Mouse (Mus musculus) yolk sac, embryonic 10.5 days (tissue): ENCODE results near the gene Sulf2.

Experiments used
- DNase-seq: peaks from one replicate; pipeline ENCODE4 v3.0.0-alpha.2; 2017; ENCODE audit warnings: low spot score

The Sulf2 gene

DNA sequence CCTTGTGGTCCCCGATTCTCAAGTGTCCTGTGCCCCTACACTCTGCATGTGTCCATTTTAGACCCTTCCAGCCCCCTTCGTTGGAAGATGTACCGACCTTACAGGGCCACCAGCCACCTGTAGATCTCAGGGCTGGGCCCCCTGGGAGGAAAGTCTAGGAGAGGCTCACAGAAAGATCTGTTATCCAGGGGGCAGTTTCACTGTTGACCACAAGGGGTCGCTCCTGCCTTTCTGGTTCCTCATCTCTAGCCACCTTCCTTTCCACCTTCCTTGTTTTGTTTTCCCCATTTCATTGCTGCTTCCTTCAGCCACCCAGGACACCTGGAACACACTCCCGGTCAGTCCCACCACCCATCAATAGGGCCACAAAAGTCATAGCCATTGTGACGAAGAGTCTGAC lies 70.5 kb downstream of the Sulf2 start:
- DNase-seq, result peak; percentile 47

DNA sequence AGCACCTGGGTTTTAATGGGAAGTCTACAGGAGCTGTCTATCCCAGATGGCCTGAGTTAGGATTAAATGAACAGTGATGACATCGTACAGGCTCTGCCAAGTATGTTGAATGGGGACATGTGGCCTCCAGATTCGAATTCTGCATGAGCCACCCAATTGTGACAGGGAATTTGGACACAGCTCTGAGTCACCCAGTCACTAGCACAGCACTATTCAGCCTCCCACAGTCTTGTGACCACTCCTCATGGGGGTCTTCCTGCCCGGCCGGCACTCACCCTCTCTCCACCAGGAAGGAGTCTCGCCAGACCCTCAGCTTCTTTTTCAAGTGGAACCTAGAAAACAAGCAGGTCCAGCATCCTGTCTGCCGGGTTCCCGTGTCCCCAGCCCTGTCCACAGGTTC lies 71.4 kb downstream of the Sulf2 start:
- no peak for DNase-seq

DNA sequence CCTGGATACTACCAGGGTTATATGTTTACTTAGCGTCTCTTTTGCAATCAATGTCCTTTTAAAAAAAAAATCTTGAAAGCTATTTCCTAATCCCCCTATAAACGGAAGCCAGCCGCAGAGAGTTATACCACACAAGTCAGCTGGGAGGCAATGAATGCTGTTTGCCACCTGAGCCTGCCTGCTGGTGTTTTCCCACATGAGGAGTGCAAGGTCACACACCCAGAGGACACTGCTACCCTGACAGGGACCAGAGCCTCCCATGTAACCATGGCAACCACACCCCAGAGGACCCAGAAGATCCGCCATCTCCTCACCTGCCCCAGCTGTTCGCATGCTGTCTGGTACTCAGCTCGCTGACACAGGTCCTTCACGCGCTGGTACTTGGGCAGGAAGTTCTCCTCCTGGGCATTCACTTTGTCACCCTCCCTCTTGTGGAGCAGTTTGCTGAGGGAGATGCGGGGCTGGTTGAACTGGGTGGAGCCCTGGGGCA lies 71.9 kb downstream of the Sulf2 start:
- no peak for DNase-seq

DNA sequence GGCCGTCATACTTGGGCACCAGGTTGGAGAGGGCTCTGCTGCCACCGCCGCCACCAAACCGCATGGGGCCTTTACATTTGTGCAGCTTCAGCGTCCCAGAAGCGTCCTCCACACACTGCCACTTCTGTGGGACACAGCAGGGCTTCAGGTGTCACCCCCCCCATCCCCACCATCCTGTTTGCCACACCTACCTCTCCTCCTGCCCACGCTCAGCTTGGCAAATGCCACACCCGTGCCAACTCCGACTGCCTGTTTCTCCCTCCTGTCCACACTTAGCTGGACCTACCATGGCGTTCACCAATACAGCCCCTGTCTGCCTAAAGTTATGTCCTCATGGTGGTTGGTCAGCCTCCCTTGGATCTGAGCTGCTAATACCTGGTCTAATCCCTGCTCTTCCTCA lies 72.8 kb downstream of the Sulf2 start:
- DNase-seq, result no peak

DNA sequence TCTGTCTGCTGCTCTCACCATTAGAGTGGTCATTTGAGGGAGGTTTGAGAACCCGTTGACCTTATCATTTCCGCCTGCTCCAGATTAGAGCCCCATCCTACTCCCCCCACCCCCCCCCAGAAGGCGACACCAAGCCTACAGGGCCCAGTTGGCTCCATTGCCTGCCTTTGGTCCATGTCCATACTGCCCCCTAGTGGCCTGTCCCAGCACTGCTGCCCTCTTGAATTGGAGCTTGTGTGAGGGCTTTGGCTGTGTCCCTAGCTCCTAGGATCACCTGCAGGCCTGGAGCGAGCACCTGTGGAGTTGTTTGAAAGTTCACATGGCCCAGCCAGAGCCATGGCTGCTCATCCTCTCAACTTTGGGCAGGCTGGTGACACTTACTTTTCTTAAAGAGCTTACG lies 73.3 kb downstream of the Sulf2 start:
- peak; percentile 64 for DNase-seq

DNA sequence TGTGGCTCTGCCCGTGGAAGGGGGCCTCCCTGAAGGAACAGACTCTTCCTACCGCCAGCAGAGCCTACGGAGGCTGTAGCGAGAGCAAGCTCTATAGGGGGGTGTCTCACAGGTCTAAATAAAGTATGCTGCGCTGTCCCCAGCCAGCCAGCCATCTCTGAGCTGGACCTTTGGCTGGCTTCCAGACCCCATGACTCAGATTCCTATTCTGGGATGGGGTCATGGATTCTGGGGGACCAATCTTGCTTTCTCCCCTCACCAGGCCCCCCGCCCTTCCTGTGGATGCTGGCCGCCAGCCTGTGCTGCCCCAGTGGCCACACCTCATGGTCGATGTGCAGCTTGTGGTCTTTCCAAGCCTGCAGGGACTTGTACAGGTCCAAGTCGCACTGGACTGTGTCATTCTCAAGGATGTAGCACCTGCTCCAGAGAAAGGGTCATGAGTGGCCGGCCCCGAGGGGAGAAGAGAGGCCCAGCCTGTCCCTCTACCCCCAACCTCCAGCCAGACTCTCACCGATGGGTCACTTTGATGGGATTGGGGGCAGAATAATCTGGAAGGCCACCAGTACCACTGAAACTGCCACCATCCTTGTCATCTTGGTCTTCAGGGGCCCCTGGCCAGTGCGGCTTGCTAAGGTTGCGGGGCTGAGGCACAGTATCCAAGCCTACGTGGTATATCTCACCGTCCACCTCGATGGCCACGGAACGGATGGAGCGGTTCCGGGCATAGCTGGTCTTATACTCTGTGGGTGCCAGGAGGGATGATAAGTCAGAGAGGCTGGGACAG lies 74.3 kb downstream of the Sulf2 start:
- DNase-seq, result no peak

DNA sequence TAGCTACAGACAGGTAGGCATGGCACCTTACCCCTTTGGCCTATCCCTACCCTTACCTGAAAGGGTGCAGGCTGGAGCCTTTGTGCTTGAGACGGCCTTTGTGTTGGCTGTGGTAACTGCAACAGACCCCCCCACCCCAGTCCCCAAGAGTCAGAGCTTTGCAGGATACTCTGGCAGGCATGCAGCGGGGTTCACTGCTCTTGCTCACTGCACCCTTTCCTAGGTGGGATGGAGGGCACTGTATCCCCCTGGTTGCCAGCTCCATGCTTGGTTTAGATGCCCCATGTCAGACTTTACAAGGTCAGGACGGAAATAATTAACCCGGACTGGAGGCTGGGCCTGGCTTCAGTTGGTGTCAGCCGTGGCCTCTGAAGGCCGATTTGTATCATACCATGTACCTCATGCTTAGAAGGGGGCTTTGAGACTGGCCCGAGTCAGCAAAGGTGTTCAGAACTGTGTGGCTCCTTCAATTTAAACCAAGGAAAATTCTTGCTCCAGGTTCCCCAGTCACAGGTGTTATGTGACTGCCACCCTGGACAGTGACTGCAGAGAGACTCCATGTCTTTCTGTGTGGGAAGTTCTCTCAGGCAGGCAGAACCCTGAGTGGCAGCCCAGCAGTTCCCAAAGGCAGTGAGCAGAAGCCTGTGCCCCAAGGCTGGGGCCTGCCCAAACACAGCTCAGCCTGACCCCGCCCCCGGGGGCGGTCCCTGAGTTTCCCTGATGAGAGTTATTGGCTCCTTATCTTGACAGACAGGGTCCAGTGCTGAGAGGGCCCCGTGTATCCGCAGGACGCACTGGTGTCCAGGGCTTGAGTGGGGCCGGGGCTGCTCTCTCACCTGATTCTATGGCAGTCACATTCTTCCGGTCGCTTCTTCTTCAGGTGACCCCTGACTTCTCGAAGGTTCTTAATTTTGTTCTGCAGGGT lies 75.2 kb downstream of the Sulf2 start:
- DNase-seq, result peak; percentile 56

DNA sequence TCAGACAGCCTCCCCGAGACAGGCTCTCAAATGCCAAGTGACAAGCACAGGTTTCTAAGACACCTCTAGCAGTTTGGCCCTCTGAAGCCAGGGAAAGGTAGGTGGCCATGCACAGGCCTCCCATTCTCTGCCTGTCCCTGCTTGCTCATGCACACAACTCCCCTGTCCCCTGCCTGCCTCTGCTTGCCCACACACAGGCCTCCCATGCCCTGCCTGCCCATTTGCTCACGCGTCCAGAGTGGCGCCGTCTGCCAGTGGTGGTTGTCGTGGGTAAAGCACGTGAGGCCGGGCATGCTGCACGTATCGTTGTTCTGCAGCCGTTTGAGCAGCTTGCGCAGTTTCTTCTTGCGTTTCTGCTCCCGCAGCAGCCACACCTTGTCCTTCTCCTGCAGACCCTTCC lies 76.2 kb downstream of the Sulf2 start:
- DNase-seq, result no peak

DNA sequence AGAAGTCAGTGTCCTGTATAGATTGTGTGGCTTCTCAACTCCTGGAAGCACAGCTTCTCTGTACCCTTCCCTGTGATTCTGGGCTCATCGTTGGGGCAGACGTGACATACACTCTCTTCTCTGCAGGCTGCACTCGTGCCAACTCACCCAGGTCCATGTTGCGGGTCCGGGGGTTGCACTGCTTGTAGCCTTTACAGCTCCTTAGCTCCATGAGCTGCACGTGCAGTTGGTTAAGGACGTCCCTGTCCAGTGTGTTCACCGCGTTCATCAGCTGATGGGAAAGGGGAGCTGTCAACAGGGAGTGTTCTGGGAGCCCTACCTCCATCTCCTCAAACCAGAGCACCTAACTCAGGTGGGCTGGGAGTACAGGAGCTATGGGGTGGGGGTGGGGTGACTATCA lies 78.1 kb downstream of the Sulf2 start:
- no peak for DNase-seq

DNA sequence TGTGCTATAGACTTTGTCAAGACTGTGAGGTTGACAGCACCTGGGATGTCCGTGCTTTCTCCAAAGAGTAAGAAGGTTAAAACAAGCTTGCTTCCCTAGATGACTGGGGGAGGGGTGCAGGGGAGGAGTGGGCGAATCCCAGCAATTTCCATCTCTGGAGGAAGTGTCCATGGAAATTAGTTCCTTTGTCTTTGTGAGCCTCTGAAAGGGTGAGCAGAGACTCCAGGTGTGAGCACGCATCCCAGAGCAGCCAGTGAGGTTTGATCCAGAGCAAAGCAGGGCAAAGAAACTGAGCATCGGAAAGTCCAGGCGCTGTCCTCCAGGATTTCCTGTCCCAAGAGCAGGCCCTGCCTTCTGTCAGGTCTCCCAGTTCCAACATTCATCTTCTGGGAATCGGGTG lies 81.1 kb downstream of the Sulf2 start:
- no peak for DNase-seq

DNA sequence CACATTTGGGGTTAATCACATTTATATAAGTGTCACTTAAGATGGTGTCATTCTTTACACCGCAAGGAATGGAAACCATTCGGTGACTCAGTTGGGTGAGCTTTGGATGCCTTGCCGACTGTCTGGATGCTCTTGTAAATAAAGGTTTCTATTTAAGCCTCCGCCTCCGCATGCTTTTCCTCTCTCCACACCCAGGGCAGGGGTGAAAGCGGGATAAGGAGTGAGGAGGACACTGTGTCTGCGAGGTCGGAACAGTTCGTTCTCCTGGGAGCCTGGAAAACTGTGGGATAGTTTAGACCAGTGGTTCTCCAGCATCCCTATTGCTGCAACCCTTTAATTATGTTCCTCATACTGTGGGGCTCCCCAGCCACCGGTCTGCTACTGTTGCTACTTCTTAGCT lies 82.4 kb downstream of the Sulf2 start:
- DNase-seq, result no peak

DNA sequence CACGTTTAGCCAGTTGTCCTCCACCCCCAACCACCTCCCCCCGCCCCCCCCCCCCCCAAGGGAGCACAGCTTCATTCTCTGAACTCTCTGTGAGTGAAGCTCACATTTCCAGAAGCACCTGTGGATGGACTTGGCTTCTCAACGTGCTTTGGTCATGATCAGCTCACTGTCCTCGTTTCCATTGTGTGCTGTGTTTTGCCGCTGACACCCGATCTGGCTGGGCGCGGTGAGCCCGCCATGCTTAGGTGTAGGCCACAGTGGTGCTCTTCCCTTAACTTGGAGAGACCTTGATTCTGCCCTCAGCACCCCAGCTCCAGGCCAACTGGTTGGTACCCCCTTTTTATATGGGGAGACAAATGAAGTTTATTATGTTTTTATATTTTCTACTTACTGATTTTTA lies 83.6 kb downstream of the Sulf2 start:
- DNase-seq, result no peak

DNA sequence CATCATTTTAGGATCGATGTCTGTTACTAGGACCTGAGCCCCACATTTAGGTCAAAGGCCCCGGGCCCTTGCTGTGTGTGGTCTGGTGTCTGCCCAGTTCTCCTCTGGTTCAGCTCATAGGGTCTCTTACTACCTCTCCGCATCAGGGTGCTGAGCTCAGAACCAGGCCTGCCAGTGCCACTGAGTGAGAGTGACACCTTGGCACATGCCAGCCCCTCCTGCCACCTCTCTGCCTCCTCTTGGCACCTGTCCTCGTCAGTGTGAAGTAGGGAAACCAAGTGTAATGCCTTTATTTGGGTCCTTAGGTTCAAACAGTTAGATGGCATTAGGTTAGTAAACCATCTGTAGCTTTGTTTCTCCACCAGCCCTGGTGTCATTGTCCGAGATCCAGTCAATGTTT lies 84.0 kb downstream of the Sulf2 start:
- DNase-seq, result no peak

DNA sequence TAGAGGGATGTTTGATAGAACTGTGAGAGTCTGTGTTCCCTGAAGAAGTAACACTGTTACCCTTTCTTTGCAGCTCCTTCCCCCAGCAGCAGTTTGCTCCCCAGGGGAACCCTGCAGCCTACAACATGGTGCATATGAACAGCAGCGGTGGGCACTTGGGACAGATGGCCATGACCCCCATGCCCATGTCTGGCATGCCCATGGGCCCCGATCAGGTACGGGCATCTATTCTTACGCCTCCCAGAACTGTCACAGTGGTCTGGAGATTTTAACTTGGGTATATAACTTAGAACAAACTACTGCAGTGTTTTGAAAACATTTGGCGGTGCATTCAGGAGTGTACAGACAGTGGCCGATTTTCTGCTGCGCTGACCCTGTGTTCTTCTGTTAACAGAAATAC lies 85.7 kb downstream of the Sulf2 start:
- no peak for DNase-seq

DNA sequence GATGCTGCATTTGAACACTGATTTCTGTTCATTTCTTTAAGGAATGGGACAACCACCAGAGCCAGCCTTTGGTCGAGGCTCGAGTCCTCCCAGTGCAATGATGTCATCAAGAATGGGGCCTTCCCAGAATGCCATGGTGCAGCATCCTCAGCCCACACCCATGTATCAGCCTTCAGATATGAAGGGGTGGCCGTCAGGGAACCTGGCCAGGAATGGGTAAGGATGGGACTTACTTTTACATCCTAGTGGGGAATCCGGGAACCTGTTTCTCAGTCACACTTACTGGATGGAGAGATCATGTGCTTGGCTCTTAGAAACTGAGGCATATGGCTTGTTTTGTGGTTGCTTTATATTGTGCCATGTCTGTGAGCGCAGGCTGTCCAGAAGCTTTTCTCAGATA lies 86.3 kb downstream of the Sulf2 start:
- no peak for DNase-seq

DNA sequence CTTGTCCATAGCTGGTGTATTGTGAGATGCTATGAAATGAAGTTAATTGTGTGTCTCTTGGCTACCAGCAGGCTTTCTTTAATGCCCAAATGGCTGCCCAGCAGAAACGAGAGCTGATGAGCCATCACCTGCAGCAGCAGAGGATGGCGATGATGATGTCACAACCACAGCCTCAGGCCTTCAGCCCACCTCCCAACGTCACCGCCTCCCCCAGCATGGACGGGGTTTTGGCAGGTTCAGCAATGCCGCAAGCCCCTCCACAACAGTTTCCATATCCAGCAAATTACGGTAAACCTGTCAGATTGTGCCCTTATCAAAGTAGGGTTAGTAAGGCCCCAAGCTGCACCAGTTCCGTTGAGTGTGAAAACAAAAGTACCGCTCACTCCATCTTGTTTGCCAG lies 87.2 kb downstream of the Sulf2 start:
- DNase-seq, result no peak

DNA sequence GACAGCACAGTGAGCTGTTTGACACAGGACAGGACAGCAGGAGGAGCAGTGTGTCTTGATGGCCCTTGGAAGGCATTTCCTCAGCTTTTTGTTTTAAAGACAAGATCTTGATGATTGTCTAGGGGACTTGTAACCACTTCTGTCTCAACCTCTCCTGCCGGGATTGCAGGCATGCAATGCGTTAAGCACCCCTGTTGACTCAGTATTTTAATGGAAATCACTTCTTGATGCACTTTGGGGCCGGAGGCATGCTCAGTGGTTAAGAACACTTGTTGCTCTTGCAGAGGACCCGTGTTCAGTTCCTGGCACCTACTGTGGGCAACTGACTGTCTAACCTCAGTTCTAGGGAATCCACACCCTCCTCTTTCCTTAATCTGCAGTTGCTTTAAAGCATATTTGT lies 89.0 kb downstream of the Sulf2 start:
- no peak for DNase-seq

DNA sequence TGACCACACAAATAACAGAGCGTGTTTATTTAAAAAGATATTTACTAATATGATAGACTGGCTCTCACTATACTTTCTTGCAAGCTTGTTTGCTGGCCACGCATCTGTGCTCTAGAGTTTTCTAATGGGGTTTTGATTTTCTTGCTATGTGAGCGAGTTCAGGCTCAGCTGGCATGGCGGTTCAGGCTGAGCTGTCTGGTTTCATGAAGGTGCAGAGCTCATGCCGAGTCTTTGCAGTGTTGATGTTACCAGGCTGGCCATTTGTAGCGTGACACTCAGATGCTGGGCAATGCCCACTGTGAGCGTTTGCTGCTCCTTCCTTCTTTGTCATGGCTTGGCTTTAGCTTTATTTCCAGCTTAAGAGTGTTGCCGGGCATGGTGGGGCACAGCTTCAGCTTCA lies 93.0 kb downstream of the Sulf2 start:
- no peak for DNase-seq

DNA sequence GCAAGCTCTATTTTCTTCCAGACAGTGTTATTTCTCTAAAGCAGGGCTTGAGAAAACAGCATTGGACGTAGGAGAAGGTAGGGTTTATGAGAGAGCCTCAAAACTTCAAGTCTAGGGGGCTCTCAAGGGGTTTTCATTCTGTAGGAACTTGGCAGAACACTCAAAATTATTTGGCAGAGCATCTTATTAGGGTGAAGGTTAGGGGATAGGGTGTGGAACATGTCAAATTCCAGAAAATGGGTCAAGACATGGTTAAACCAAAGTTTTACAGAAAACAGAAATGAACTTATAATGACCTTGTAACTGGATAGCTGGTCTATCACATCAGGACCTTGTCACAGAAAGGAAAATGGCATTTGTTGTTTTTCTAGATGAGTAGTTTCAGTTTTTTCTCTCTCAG lies 93.5 kb downstream of the Sulf2 start:
- DNase-seq, result no peak

DNA sequence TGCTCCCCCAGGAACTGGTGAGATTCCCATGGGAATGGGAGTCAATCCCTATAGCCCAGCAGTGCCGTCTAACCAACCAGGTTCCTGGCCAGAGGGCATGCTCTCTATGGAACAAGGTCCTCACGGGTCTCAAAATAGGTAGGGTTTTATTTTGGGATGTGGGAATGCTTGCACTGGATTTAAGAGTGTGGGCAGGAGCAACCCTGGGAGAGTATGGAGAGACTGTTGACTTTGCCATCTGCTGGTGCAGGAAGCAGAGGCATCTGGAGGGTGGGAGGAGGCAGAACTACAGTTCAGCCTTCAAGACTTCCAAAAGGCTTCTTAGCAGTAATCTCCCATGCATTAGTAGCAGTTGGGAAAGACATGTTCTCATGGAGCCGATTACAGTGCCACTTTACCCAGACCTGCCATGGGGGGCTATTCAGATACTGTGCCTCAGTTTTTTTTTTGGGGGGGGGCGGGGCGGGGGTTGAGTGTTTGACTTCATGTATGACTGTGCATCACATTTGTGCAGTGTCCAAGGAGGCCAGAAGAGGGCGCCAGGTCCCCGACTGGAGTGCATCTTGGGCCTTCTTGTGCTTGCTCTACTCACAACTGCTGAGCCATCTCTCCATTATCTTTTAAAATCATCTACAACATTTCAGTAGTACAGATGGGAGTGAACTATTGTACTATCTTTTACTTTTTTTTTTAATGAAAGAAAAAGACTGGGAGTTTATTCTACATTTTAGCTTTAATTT lies 95.6 kb downstream of the Sulf2 start:
- DNase-seq, result no peak

DNA sequence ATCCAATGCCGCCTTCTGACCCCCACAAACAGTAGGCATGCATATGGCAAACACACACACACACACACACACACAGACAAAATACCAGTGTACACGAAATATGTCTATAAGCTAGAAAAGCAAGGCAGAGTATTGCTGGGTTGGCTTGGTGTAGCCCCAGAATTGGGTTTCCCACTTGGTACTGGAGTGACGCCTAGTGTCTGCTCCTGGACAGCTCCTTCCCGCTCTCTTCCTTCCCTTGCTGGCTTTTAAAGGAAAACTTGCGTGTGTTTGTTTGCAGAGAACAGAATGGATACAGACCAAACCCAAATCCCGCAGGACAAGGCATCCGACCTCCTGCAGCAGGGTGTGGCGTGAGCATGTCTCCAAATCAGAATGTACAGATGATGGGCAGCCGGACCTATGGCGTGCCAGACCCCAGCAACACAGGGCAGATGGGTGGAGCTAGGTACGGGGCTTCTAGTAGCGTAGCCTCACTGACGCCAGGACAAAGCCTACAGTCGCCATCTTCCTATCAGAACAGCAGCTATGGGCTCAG lies 101.4 kb downstream of the Sulf2 start:
- DNase-seq, result no peak

DNA sequence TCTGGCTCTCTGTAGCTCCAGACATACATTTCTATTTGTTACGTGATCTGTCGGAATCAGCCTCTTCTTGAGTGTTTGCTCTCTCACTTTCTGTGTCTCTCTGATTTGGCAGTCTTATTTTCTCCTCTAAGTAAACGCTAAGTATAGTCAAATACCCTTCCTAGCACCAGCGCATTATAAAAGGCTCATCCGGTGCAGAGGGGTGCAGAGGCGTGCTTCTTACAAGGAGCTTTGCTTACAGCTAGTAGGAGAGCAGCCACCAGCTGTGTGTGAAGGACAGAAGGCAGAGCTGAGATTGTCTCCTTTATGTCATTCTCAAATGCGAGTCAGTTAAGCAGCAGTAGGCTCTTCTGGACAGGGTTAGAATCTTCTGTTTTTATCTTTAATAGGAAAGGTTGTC lies 103.5 kb downstream of the Sulf2 start:
- DNase-seq, result no peak
